Mouse (Mus musculus): ENCODE measurements around the gene Lrrc20. TPM values are rescaled to one million over a fixed set of nuclear protein-coding genes. Genes with fewer than 3 reads are reported as not detected.

Lrrc20 gene
- polyA plus RNA-seq, 1 experiment from 2014 or later, result 9.1 TPM

DNA sequence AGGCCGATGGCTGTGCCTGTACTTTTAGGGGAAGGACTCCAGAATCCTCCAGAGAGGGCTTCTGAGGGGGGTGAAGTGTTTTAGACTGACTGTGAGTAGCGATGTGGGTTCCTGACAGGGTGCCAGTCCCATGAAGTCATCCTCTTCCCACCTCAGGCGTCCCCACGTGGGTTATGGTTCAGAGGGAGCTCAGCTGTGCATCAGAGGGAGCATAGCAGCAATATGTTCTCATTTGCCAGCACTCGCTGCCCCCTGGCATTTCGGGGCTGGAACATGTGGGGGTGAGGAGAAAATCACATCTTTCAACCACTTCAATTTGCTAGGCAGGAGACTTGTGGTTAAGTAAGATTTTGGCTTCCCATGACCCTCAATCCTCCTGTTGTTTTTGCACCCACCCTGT is 79.6 kb downstream of the Lrrc20 start:
- Histone ChIP-seq H3K4me2 (no peak overlapping the region), H3K9me3 (replicated peaks) (no peaks in the 10 kb centered on the region), H3K4me3 (no peak overlapping the region), H3K4me1 (no peaks in the 10 kb centered on the region), H3K27me3 (replicated peaks) (no peaks in the 10 kb centered on the region), H3K27ac (no peak overlapping the region), H3K9ac (no peak overlapping the region), H3K36me3 (no peaks in the 10 kb centered on the region; the same call in 1 of the 2 replicates)
- 75% methylated on average over 6 of the region's 6 CpGs for WGBS (ENCODE audit: insufficient replicate concordance)
- ATAC-seq, result no peak

GRCm38 (mm10) chr10:61558631-61559030 is 83.0 kb downstream of the Lrrc20 start:
- no peak overlapping the region for H3K4me3 ChIP-seq
- H3K4me2 ChIP-seq, result no peak overlapping the region
- no peak for ATAC-seq
- WGBS (ENCODE audit: insufficient replicate concordance), result 73% methylated on average over 2 of the region's 2 CpGs
- no peaks in the 10 kb centered on the region for H3K27me3 ChIP-seq (replicated peaks)
- peaks cover 3% of the 10 kb centered on the region; the same call in 1 of the 2 replicates for H3K36me3 ChIP-seq
- H3K9me3 ChIP-seq (replicated peaks), result no peaks in the 10 kb centered on the region
- no peak overlapping the region for H3K9ac ChIP-seq
- no peak overlapping the region for H3K27ac ChIP-seq
- H3K4me1 ChIP-seq, result no peaks in the 10 kb centered on the region

DNA sequence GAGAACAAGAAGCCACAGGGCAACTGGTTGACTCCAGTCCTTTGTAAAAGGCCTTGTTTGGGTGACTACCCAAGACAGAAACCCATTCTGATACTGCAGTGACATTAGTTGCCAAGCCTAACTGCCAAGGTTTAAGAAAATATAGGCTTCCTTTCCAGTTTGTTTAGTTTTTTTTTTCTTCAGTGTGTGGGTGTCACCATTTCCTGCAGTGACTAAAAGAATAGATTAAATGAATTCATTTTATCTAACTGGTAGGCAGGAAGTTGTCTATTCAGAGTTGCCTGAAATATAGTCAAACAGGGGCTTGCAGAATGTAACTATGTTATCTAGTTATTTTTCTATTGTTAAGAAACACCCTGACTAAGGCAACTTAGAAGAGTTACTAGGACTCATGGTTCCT is 83.9 kb downstream of the Lrrc20 start:
- Histone ChIP-seq H3K4me1 (no peaks in the 10 kb centered on the region), H3K4me3 (no peak overlapping the region), H3K9ac (no peak overlapping the region), H3K36me3 (peaks cover 3% of the 10 kb centered on the region; the same call in 1 of the 2 replicates), H3K27ac (no peak overlapping the region), H3K9me3 (replicated peaks) (no peaks in the 10 kb centered on the region), H3K27me3 (replicated peaks) (no peaks in the 10 kb centered on the region), H3K4me2 (no peak overlapping the region)
- no peak for ATAC-seq

GRCm38 (mm10) chr10:61563550-61563949 is 87.9 kb downstream of the Lrrc20 start:
- H3K4me3 ChIP-seq, result no peak overlapping the region
- no peaks in the 10 kb centered on the region for H3K4me1 ChIP-seq
- H3K27ac ChIP-seq, result no peak overlapping the region
- no peak for ATAC-seq
- no peaks in the 10 kb centered on the region for H3K27me3 ChIP-seq (replicated peaks)
- 70% methylated on average over 9 of the region's 9 CpGs for WGBS (ENCODE audit: insufficient replicate concordance)
- H3K4me2 ChIP-seq, result no peak overlapping the region
- 0 out of 2 replicates have a peak, but pooled peaks cover 3% of the 10 kb centered on the region for H3K36me3 ChIP-seq
- no peaks in the 10 kb centered on the region for H3K9me3 ChIP-seq (replicated peaks)
- H3K9ac ChIP-seq, result no peak overlapping the region

GRCm38 (mm10) chr10:61564408-61564807 is 88.8 kb downstream of the Lrrc20 start:
- WGBS (ENCODE audit: insufficient replicate concordance), result 70% methylated on average over 4 of the region's 4 CpGs

GRCm38 (mm10) chr10:61570181-61570580 is 94.6 kb downstream of the Lrrc20 start:
- H3K4me1 ChIP-seq, result no peaks in the 10 kb centered on the region
- no peak for ATAC-seq
- WGBS (ENCODE audit: insufficient replicate concordance), result 63% methylated on average over 10 of the region's 10 CpGs
- H3K9me3 ChIP-seq (replicated peaks), result no peaks in the 10 kb centered on the region
- no peak overlapping the region for H3K4me3 ChIP-seq
- no peaks in the 10 kb centered on the region for H3K27me3 ChIP-seq (replicated peaks)
- no peak overlapping the region for H3K4me2 ChIP-seq
- no peaks in the 10 kb centered on the region for H3K36me3 ChIP-seq
- H3K27ac ChIP-seq, result no peak overlapping the region
- no peak overlapping the region for H3K9ac ChIP-seq

More at GRCm38 (mm10) chr10:61564408-61564807, 88.8 kb downstream of the Lrrc20 start:
- no peak overlapping the region for H3K4me2 ChIP-seq
- H3K4me3 ChIP-seq, result no peak overlapping the region
- ATAC-seq, result no peak
- H3K9me3 ChIP-seq (replicated peaks), result no peaks in the 10 kb centered on the region
- H3K27me3 ChIP-seq (replicated peaks), result no peaks in the 10 kb centered on the region
- no peak overlapping the region for H3K9ac ChIP-seq
- H3K4me1 ChIP-seq, result no peaks in the 10 kb centered on the region
- no peak overlapping the region for H3K27ac ChIP-seq
- 0 out of 2 replicates have a peak, but pooled peaks cover 3% of the 10 kb centered on the region for H3K36me3 ChIP-seq

DNA sequence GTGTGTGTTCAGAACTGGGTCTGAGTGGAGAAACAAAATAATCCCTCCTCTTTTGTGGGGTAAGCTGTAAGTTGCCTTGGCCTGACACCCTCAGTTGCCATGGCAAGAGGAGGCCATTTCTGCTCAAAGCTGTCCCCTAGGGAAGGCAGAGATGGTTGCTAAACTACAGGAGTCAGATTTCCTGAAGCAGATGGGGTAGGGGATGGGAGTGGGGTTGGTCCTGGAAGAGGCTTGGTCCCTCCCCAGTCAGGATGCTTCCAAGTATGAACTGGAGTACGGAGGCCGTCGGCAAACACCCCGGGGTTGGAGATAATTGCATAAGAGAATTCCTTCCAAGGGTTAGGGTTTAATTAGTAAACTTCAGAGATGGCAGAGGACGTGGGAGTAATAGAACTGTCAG is 96.5 kb downstream of the Lrrc20 start:
- Histone ChIP-seq H3K27me3 (replicated peaks) (no peaks in the 10 kb centered on the region), H3K36me3 (no peaks in the 10 kb centered on the region), H3K4me2 (no peak overlapping the region), H3K4me1 (no peaks in the 10 kb centered on the region), H3K9me3 (replicated peaks) (no peaks in the 10 kb centered on the region), H3K9ac (no peak overlapping the region), H3K27ac (no peak overlapping the region), H3K4me3 (no peak overlapping the region)
- ATAC-seq, result no peak
- 82% methylated on average over 5 of the region's 5 CpGs for WGBS (ENCODE audit: insufficient replicate concordance)

- no peak overlapping the region for H3K27ac ChIP-seq
- no peak for ATAC-seq
- no peaks in the 10 kb centered on the region for H3K36me3 ChIP-seq
- 77% methylated on average over 13 of the region's 13 CpGs for WGBS (ENCODE audit: insufficient replicate concordance)
- H3K27me3 ChIP-seq (replicated peaks), result no peaks in the 10 kb centered on the region
- no peak overlapping the region for H3K4me3 ChIP-seq
- H3K4me1 ChIP-seq, result no peaks in the 10 kb centered on the region
- no peak overlapping the region for H3K9ac ChIP-seq
- no peak overlapping the region for H3K4me2 ChIP-seq
- no peaks in the 10 kb centered on the region for H3K9me3 ChIP-seq (replicated peaks)
Measured at GRCm38 (mm10) chr10:61576120-61576767, 100.6 kb downstream of the Lrrc20 start.

DNA sequence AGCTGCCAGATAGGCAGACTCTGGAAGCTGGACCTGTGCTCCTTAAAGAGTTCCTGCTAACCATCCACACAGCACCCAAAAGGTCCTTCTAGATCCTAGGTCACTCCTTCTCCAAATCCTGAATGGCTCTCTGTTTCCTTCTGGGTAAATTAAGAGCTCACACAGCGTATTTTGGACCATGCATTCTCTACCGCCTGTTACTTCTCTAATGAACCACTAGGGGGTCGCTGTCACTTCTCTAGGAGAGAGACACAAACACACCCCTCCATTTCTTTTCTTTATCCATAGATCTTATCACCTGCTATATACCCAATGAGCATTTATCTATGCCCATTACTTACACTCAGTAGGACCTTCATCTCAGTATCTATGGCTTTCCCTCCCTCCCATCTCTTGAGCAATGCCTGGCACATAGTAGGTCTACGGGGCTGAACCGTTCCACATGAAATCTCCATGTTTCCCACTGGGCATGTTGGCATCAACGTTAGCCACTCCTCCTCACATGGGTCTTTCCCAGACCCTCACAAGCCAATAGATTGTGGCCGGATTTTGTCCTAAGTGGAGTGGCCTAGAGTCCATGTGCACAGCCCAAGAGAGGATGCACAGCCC is 111.7 kb downstream of the Lrrc20 start:
- Histone ChIP-seq H3K4me1 (no peaks in the 10 kb centered on the region), H3K4me3 (no peak overlapping the region), H3K27me3 (replicated peaks) (peaks cover 13% of the 10 kb centered on the region), H3K27ac (no peak overlapping the region), H3K4me2 (no peak overlapping the region), H3K9ac (no peak overlapping the region), H3K36me3 (no peaks in the 10 kb centered on the region), H3K9me3 (replicated peaks) (no peaks in the 10 kb centered on the region)
- 69% methylated on average over 7 of the region's 7 CpGs for WGBS (ENCODE audit: insufficient replicate concordance)
- no peak for ATAC-seq

GRCm38 (mm10) chr10:61597991-61598390 is 122.4 kb downstream of the Lrrc20 start:
- H3K36me3 ChIP-seq, result no peaks in the 10 kb centered on the region
- H3K9me3 ChIP-seq (replicated peaks), result no peaks in the 10 kb centered on the region
- no peak overlapping the region for H3K9ac ChIP-seq
- H3K27me3 ChIP-seq (replicated peaks), result peaks cover 64% of the 10 kb centered on the region
- WGBS (ENCODE audit: insufficient replicate concordance), result 78% methylated on average over 7 of the region's 7 CpGs
- H3K4me1 ChIP-seq, result peaks cover 4% of the 10 kb centered on the region
- H3K4me3 ChIP-seq, result no peak overlapping the region
- H3K27ac ChIP-seq, result no peak overlapping the region
- H3K4me2 ChIP-seq, result no peak overlapping the region
- no peak for ATAC-seq

GRCm38 (mm10) chr10:61599556-61600114 is 124.0 kb downstream of the Lrrc20 start:
- H3K4me3 ChIP-seq, result no peak overlapping the region
- 64% methylated on average over 9 of the region's 9 CpGs for WGBS (ENCODE audit: insufficient replicate concordance)
- H3K27me3 ChIP-seq (replicated peaks), result peaks cover 64% of the 10 kb centered on the region
- H3K9me3 ChIP-seq (replicated peaks), result no peaks in the 10 kb centered on the region
- peaks cover 4% of the 10 kb centered on the region for H3K4me1 ChIP-seq
- H3K36me3 ChIP-seq, result no peaks in the 10 kb centered on the region
- no peak overlapping the region for H3K27ac ChIP-seq
- no peak overlapping the region for H3K4me2 ChIP-seq
- no peak for ATAC-seq
- H3K9ac ChIP-seq, result no peak overlapping the region

GRCm38 (mm10) chr10:61602283-61603033 is 126.9 kb downstream of the Lrrc20 start:
- Histone ChIP-seq H3K4me1 (peaks cover 4% of the 10 kb centered on the region), H3K27me3 (replicated peaks) (peaks cover 49% of the 10 kb centered on the region), H3K9ac (no peak overlapping the region), H3K9me3 (replicated peaks) (no peaks in the 10 kb centered on the region), H3K27ac (no peak overlapping the region), H3K4me2 (peak overlapping the region; percentile 62), H3K36me3 (no peaks in the 10 kb centered on the region), H3K4me3 (peak overlapping the region; percentile 33)
- WGBS (ENCODE audit: insufficient replicate concordance), result 7% methylated on average over 14 of the region's 14 CpGs
- ATAC-seq, result peak; percentile 60; the same call in 1 of the 2 replicates
